Mouse (Mus musculus) testis, adult 2 months (tissue): ENCODE results near the gene Slc6a9. TPM values are rescaled to one million over a fixed set of nuclear protein-coding genes. Genes with fewer than 3 reads are reported as not detected.

Source experiments
- H3K27ac ChIP-seq: fragments of 200-500 bp; 2 replicates; pipeline ENCODE4 v1.5.1; 2012; ENCODE audit warnings: low read depth, low read length; ENCODE audit not compliant: control insufficient read depth, insufficient read depth
- H3K27me3 ChIP-seq: fragments of 200-500 bp; 2 replicates; pipeline ENCODE4 v1.6.1; 2012; ENCODE audit warnings: mild to moderate bottlenecking, low read length, moderate library complexity; ENCODE audit not compliant: control insufficient read depth, insufficient read depth
- H3K36me3 ChIP-seq: fragments of 200-500 bp; 2 replicates; pipeline ENCODE4 v1.6.1; 2012; ENCODE audit warnings: mild to moderate bottlenecking, low read length; ENCODE audit not compliant: control insufficient read depth, insufficient read depth
- H3K4me1 ChIP-seq: fragments of 200-500 bp; 2 replicates; pipeline ENCODE4 v1.6.1; 2012; ENCODE audit warnings: low read length; ENCODE audit not compliant: control insufficient read depth, insufficient read depth
- H3K4me3 ChIP-seq: fragments of 200-500 bp; 2 replicates; pipeline ENCODE4 v1.5.1; 2012; ENCODE audit warnings: low read depth, mild to moderate bottlenecking, low read length, moderate library complexity, mixed read lengths; ENCODE audit not compliant: control insufficient read depth
- CTCF ChIP-seq: fragments of 200-500 bp; IDR thresholded peaks from 2 replicates; pipeline ENCODE4 v1.5.1; 2012; ENCODE audit warnings: low read depth, mild to moderate bottlenecking, inconsistent platforms, low read length, moderate library complexity; ENCODE audit not compliant: control insufficient read depth, insufficient read depth, insufficient replicate concordance
- POLR2A ChIP-seq: fragments of 200-500 bp; IDR thresholded peaks from 2 replicates; pipeline ENCODE4 v1.6.1; 2012; ENCODE audit warnings: low read depth, mild to moderate bottlenecking, inconsistent platforms, low read length, moderate library complexity; ENCODE audit not compliant: control insufficient read depth
- polyA plus RNA-seq: library from polyadenylated mRNA; depleted of rRNA; stranded (reverse); fragments of >200 nt; gene quantifications from 2 replicates; pipeline ENCODE4 v1.2.3, GENCODE M21; 2012

Slc6a9 gene
- polyA plus RNA-seq, 1 experiment: 7.4 TPM

DNA sequence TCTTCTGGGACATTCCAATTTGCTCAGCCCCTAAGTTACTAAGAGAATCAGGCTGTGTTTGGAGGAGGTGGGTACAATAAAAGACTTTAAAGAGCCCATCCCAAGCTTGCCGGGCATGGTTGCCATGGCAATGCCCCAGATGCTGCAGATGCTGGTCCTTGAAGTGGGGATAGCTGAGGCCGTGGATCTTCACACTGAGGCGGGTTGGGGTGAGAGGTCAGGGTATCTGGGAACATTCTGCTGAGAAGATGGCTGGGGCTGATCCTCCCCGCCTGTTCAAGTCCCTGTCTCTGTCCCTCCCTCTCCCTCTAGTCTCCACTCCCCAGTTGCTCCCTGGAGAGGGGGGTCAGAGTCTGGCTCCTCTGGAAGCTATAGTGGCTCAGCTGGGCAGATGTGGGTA is 20.0 kb upstream of the Slc6a9 start:
- no peaks in the 10 kb centered on the region for H3K27me3 ChIP-seq
- no peak overlapping the region for H3K27ac ChIP-seq
- TF ChIP-seq CTCF: no peak
- no peak for TF ChIP-seq POLR2A
- H3K36me3 ChIP-seq: no peaks in the 10 kb centered on the region
- H3K4me1 ChIP-seq: no peaks in the 10 kb centered on the region; the same call in 1 of the 2 replicates
- no peak overlapping the region for H3K4me3 ChIP-seq

DNA sequence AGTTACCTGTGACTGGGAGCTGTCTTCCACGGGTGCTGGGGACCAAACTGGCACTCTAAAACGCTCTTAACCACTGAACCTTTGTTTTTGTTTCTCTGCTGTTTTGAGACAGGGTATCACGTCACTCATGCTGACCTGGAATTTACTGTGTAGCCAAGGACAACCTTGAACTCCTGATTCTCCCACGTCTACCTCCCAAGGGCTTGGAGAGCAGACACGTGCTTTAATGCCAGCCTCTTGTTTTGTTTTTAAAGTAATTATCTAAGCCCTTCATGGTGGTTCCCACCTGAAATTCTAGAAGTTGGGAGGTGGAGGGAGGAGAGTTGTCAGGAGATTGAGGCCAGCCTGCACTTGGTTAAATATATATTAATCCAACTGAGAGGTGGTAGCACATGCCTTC is 17.5 kb upstream of the Slc6a9 start:
- no peak for TF ChIP-seq CTCF
- Histone ChIP-seq H3K36me3 (no peaks in the 10 kb centered on the region), H3K4me1 (no peaks in the 10 kb centered on the region; the same call in 1 of the 2 replicates)

DNA sequence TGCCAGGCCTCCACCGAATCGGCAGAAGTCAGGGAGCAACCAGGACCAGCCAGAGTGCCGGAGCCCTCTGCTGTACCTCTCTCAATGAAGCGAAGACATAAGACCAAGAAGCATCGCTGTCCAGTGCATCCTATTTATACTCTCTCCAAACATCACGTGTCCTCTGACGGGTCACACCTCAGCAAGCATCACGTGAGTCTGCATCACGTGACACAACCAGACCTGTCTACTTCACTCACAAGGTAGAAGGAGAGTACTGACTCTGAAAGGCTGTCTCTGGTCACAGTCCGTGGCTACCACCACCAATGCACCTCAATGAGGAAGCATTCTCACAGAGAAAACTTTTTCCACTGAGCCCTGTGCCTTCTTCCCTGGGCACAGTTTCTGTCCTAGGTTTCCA is 16.3 kb upstream of the Slc6a9 start:
- Histone ChIP-seq H3K4me1 (no peaks in the 10 kb centered on the region; the same call in 1 of the 2 replicates), H3K27me3 (no peaks in the 10 kb centered on the region), H3K36me3 (no peaks in the 10 kb centered on the region), H3K4me3 (peak overlapping the region; percentile 5; the same call in 1 of the 2 replicates), H3K27ac (no peak overlapping the region)
- TF ChIP-seq POLR2A (no peak), CTCF (no peak)

More for the DNA sequence above, 17.5 kb upstream of the Slc6a9 start:
- no peaks in the 10 kb centered on the region for H3K27me3 ChIP-seq
- H3K27ac ChIP-seq: no peak overlapping the region
- no peak overlapping the region for H3K4me3 ChIP-seq

DNA sequence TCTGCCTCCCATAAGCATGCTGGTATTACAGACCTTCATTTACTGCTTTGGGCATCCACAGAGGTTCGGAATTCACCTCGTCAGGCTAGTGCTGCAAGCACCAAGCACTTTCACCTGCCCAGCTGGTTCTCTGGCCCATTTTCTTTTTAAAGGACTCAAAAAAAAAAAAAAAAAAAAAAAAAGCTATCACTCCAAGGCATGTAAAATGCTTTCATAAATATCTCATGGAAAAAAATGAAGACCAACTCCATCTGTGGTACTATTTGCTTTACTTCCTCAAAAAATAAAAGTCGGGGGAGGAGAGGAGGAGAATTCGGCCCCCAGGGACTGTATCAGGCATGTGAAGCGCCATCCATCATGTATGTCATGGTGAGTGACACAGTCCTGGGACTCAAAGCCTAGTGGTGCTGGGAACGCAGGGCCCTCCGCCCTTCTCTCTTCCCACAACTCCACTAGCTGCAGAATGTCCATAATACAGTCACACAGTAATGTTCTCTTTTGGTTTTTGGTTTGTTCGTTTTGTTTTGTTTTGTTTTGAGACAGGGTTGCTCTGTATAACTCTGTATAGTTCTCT is 5.6 kb upstream of the Slc6a9 start:
- Histone ChIP-seq H3K4me3 (no peak overlapping the region), H3K27ac (no peak overlapping the region), H3K27me3 (no peaks in the 10 kb centered on the region), H3K36me3 (no peaks in the 10 kb centered on the region), H3K4me1 (no peaks in the 10 kb centered on the region; the same call in 1 of the 2 replicates)
- TF ChIP-seq CTCF (no peak), POLR2A (no peak)

DNA sequence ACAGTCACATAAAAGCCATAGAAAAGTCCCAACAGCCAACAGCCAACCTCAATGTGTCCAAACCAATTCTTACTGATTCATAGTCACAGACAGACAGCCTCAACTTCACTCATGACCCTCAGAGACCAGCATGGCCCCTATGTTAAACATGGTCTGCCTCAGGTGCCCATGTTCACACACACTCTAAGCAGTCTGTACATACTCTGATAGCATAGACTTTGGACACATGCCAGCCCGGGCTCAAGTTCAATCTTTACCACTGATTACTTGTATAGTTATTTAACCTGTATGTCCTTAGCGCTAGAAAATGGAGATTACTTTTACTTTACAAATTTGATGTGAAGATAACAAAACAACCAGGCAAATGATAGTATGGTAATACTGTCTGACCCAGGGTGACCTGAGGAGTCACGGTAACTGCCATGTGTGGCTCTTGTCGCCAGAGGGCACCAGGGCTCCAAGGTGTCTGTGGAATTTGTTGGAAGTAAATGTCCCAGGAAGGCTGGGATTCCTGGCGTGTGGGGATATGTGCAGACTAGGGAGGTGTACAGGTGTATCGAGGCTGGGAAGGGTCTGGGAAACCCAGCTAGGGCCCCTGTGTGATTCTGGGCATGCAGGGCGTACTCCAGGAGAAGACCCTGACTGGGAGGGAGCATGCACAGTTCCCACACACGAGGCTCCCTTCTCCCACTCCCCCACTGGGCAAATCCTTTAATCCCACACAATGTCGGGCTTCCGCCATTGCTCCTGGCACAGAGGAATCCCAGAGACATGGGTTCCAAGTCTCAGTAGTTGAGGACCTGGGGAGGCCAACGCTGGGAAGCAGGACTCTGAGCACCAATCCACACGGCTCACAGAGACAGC is 4.8 kb upstream of the Slc6a9 start:
- H3K36me3 ChIP-seq: no peaks in the 10 kb centered on the region
- peak; percentile 73; the same call in 1 of the 2 replicates for TF ChIP-seq CTCF
- no peak for TF ChIP-seq POLR2A
- H3K27ac ChIP-seq: no peak overlapping the region; the same call in 1 of the 2 replicates
- no peaks in the 10 kb centered on the region; the same call in 1 of the 2 replicates for H3K4me1 ChIP-seq
- no peaks in the 10 kb centered on the region for H3K27me3 ChIP-seq
- no peak overlapping the region for H3K4me3 ChIP-seq

DNA sequence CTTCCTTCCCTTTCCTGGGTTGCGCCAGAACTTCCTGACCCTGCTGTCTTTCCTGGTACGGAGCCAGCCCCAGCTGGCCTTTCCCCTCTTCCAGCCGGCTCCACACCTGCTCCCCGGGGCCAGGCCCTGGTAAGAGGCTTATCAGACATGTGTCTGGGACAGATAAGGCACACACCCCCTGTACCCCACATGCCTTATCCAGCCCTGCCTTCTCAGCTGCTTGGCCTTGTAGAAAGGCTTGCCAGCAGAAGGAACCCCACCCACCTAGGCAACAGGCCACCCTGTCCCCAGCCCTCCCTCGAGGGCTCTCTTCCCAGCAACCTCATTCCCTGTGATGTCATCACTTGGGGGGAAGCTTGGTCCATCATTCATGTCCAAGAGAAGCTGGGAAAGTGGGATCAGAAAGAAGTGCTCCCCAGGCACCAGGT is 4.2 kb upstream of the Slc6a9 start:
- Histone ChIP-seq H3K4me3 (no peak overlapping the region), H3K27ac (no peak overlapping the region)
- TF ChIP-seq CTCF: no peak
- no peak for TF ChIP-seq POLR2A

DNA sequence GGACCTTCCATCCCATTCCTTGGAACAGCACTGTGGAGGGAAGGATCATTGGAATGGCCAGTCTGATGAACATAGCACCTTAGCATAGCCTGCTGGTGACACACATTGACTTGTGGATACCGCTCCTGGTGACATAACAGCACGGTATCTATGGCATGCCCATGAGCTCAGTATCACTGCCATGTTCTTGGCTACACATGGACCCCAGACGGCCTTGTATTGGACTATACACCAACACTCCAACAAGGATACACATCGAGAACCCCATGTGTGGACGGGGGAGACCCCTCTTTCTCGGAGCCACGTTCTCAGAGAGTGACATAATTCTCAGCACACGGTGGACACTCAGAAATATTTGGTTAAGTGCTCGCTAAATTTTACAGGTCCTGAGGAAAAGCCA is 3.5 kb upstream of the Slc6a9 start:
- H3K27ac ChIP-seq: no peak overlapping the region
- TF ChIP-seq CTCF: no peak
- no peak for TF ChIP-seq POLR2A
- H3K36me3 ChIP-seq: no peaks in the 10 kb centered on the region
- H3K4me1 ChIP-seq: peaks cover 10% of the 10 kb centered on the region
- no peak overlapping the region for H3K4me3 ChIP-seq
- no peaks in the 10 kb centered on the region for H3K27me3 ChIP-seq

More for the DNA sequence above, 4.2 kb upstream of the Slc6a9 start:
- no peaks in the 10 kb centered on the region for H3K27me3 ChIP-seq
- H3K36me3 ChIP-seq: no peaks in the 10 kb centered on the region
- H3K4me1 ChIP-seq: peaks cover 3% of the 10 kb centered on the region
